Mouse (Mus musculus): ENCODE results near the gene Asphd1.
"Not testable (repeated sequence)": the region's sequence is repeated elsewhere in the genome, so short reads cannot be mapped to it uniquely, and the experiment has no call there.

The Asphd1 gene

DNA sequence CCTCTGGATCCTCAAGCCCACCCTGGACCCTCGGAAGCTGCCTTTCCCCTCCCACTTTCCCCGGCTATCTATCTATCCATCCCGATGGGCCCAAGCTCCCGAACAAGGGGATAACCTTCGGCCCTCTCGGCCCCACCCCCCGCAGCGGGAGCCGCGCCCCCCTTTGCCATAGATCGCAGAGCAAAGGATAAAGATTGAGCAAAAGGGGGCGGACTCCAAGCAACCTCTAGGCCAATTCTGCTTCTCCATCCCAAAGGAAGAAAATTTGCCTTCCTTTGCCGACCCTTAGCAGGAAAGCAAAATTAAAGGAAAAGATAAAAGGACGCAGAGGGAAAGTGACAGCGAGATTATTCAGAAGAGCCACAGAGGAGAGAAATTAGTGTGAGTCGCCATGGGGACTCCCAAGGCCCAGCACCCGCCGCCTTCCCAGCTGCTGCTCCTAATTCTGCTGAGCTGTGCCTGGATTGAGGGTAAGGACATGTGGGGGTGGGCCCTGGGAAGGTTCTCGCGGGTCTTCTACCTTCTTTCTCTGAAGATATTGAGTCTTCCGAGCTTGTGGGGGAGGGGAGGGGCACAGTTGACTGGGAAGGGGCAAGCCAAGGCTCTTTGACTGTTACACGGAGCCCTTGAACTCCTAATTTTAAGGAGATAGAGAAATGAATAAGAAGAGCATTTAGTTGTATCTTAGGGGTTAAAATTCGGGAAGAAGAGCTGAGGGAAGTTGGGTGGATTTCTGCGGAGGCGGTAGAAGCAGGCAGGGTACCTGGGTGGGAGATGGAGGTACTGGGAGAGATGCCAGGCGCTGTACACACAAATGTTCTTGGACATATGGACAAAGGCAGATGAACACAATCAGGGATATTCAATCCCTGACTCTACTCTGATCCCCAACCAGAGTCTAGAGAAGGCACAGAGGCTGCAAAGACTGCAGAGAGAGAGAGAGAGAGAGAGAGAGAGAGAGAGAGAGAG, 1.5 kb upstream of the Asphd1 start:
- no peak for DNase-seq (ENCODE audit: low spot score)

DNA sequence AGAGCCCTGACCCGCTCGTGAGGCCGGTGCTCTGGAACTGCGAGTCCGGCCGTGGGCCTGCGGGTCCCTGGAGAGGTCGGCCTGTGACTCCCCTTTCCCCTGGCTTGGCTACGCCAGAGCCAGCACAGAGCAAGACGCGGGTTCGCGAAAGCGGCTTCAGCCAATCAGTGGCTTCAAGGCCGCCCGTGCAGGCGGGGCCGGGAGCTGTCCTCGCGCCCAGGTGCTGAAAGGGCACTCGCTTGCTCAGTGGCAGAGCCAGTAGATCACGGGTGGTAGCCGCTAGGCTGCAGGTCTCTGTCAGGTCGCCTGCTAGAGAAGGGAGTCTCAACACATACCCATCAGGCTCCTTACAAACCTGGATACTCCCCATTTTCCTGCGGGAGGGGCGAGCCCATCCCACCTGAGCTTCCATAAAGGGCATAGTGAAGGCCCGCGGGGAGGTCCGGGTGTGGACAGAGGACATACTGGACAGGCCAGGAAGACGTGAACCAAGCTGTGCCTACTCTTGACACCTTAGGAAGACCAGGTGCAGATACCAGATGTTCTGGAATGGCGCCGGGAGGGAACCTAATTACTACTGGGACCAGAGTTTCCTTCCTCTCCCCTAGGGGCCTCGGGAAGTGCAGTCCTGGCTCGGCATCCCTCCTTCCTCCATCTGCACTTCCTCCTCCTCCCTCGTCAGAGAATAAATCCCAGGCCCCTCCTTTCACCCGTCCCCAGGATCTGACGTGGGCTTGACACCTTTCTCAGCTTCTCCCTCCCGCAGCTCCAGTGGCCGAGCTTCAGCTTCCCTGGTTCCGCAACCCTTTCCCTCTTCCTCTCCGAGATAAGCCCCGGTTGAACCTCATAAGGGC, 638 bp upstream of the Asphd1 start, which contains the start of gene Sez6l2:
Sez6l2 (plus strand) TSS at position 771 of the 854 bp plus-strand sequence.
- DNase-seq (ENCODE audit: low spot score), result peak; percentile 89

DNA sequence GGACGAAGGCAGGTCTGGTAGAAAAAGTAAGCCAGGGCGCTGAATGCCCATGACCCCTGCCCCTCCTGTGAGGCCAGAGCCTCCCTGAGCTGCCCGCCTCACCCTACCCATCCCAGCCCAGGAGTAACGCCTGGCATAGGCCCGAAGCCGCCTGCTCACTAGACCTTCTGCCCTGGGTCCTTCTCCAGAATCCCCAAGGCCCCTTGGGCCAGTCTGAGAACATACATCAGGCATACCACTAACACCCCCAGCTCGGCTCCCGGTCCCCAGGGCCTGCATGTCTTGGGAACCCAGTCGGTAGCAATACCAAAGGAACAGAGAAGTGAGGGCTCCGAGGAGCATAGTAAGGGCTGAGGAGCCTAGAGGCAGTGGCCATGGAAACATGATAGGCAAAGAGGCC, 756 bp downstream of the Asphd1 start:
- no peak for DNase-seq (ENCODE audit: low spot score)

DNA sequence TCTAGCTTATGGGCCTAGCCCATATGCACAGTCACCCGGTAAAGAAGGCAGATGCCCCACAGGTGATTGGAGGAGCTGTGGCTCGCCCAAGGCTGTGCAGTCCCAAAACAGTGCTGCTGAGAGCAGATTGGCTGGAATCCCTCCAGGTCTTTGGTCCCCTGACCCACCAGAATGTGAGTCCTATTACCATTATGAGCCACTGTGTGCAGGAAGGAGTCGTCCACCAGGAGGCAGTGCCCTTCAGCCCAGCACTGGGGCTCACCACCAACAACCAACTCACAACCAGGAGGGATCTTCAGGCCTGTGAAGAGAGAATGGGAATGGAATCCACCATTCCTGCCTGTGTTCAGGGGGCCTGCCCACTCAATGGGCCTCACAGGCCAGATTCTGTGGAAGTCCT, 2.9 kb downstream of the Asphd1 start:
- DNase-seq (ENCODE audit: low spot score), result no peak

DNA sequence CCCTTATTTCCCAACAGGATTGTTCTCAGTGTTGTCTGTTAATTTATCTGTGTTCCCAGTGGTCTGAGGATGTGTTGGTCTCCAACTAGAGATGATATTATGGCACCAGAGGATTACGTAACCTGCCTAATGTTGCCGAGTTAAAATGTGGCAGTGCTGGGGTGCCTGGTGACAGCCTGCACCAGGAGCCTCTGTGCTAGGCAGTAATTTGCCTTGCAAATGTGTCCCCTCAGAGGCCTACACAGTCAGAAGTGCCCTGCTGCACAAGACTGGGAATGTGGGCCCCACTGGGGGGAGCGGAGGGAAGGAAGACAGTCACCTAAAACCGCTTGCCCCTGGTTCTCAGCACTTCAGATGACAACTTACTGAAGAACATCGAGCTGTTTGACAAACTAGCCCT, 7.6 kb downstream of the Asphd1 start:
- DNase-seq (ENCODE audit: low spot score), result no peak

DNA sequence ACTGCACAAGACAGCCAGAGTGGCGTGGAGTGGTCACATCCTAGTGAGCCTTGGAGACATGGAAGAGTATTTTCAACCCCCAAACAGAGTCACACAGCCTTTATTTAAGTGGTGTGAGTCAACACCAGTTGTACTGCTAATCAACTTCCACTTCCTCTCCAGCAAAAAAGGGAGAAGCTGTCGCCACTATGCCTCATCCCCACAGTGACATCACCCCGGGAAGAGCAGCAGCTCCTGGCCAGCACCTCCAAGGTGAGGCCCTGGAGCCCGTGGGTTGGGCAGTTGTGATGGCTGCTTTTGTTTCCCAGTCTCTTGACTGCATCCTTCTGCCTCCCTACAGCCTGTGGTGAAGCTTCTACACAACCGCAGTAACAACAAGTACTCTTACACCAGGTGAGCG, 8.2 kb downstream of the Asphd1 start:
- no peak for DNase-seq (ENCODE audit: low spot score)

DNA sequence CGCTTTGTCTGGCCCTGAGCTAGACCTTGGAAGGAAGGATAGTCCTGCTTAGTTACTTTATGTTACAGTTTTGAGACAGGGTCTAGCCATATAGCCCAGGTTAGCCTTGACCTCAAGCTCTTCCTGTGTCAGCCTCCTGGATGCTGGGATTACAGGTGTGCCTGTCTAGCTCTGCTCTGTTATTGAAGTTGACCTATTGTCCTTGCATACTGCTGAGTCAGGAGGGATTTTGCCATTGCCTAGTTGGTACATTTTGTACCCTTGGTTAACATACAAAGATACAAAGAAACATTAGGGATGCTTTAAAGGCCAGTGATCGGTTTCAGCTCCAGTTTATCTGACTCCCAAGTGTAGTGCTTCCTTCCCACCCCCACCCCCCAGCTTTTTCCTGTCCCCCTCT, 16.7 kb downstream of the Asphd1 start:
- DNase-seq (ENCODE audit: low spot score), result no peak

DNA sequence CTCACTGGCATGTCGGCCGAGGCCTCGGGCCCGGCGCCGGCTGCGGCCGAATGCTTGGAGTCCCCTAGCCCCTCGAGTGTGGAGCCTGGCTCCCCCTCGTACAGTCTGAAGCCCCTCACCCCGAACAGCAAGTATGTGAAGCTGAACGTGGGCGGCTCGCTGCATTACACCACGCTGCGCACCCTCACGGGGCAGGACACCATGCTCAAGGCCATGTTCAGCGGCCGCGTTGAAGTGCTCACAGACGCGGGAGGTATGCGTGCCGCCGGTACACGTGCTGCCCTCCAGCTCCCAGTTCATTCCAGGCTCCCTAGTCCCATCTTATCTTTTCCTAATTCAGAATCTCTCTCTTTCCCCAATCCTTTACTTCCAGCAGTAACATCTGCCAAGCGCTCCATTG, 20.3 kb downstream of the Asphd1 start:
- no peak for DNase-seq (ENCODE audit: low spot score)

DNA sequence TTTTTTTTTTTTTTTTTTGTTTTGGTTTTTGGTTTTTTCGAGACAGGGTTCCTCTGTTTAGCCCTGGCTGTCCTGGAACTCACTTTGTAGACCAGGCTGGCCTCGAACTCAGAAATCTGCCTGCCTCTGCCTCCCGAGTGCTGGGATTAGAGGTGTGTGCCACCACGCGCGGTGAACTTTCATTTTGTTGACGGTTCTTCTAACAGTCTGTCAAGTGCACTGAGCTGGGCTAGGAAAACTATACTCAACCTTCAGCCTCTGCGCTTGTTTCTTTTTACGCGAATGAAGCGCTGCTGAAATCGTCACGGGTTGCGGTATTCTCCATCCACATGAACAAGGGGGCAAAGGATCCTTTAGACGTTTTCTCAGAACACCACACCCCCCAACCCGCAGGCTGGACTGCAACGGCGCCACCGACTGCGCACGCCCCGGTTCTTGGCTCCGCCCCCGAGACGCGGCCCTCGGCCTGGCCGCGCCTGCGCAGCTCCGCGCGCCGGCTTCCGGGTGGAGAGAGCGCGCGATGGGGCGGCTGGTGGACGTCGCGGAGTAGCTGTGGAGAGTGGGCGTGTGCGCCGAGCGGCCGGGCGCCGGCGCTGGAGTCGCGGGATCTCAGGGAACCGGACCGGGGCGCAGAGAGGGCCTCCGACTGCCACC, 20.9 kb downstream of the Asphd1 start, which contains the start of gene Kctd13:
Kctd13 (plus strand) TSS at position 496 of the 654 bp plus-strand sequence.
- DNase-seq (ENCODE audit: low spot score), result peak; percentile 92

DNA sequence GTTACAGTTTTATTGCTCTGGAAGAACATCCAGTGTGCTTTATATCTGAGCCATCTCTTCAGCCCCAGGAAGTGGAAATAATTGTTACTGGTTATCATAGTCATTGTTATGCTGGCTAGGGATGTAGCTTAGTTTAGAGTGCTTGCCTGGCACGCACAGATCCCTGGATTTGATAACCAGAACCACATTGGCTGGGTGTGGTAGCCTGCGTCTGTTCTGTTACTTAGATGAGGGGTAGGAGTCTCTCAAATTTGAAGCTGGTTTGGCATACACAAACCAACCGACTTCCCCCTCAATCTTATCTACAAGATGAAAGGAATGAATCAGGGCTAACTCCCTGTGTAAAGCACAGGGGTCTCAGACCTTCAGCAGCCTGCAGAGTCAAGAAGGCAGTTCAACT, 23.1 kb downstream of the Asphd1 start:
- no peak for DNase-seq (ENCODE audit: low spot score)

DNA sequence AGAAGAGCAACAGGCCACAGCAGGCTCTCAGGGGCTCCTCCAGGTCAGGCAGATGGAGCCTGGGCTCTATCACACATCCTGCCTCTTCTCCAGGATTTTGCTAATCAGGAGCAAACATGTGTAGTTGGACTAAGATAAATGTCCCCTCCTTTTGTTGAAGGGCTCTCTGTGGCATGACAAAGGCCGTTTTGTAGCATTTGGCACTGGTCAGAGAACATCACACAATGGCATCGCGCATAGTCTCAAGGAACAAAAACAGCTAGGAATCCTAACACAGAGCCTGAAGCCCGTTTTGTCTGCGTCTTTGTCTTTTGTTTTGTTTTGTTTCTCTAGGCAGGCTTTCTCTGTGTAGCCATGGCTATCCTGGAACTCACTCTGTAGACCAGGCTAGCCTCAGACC, 25.4 kb downstream of the Asphd1 start:
- no peak for DNase-seq (ENCODE audit: low spot score)

DNA sequence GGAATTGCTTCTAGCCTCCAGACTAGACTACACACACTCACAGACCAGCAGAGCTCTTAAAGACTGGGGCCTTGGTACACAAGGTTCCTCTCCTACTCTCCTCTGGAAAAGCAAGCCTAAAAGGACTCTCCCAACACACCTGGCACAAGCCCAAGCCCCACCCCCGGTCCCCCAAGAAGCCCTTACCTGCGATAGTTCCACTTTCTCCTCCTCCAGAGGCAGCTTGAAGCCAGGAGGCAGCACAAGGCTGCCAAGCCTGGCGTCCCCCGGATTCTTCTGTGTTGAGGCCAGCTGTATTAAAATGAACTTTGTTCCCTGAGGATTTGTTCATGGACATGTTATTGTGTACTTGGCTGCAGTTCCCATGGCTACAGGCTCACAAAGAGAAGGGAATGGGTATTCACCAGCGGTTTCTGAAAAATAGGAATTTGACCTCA, 26.7 kb downstream of the Asphd1 start, which contains the start of gene Tmem219:
Tmem219 (minus strand) TSS at position 294 of the 437 bp plus-strand sequence.
- DNase-seq (ENCODE audit: low spot score), result peak; percentile 71

DNA sequence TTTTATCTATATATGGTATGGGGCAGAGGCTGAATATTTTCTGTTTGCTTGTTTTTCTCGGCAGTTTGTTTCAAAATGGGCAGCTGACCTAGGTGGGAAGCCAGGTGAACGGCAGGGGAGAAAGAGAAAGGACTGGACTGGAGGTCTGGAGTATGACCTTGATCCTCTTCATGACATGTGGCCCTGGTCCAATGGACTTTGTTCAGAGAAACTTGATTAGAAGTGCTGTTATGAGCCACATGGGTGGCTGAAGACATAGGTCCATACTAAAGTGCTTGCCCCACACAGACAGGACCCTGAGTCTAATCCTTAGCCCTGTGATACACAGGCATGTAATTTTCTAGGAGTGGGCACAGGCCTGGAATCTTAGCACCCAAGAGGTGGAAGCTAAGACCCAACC, 27.8 kb downstream of the Asphd1 start:
- DNase-seq (ENCODE audit: low spot score), result peak; percentile 14

DNA sequence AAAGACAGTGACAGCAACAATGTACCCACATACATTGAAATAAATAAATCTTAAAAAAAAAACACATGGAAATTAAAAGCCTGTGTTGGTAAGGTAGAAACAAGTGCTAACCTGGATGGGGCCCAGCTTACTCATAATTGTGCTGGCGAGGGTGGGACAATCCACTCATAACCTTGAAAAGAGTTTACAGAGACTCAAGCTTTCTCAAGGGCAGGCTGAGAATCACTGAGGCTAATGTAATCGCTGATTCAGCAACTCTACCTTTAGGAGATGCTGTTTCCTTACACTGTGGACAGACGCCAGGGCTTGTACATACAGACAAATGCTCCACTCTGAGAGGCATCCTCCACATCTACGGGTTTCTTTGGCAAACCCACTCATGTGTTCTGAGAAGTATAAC, 29.4 kb downstream of the Asphd1 start:
- DNase-seq (ENCODE audit: low spot score), result no peak

DNA sequence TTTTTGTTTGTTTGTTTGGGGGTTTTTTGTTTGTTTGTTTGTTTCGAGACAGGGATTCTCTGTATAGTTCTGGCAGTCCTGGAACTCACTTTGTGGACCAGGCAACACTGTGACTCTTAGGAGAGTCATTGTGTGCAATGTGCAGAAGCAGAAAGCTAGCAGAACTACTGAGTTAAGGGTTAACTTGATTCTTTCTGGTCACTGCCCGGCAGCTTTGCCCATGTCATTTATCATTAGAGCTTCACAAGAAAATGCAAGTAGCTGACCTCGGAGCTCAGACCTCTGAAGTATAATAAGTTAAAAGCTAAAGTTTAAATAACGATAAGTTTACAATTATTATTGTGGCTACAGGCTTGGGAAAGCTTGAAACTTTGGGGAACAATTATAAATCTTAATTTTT, 31.0 kb downstream of the Asphd1 start:
- DNase-seq (ENCODE audit: low spot score), result not testable (repeated sequence)

DNA sequence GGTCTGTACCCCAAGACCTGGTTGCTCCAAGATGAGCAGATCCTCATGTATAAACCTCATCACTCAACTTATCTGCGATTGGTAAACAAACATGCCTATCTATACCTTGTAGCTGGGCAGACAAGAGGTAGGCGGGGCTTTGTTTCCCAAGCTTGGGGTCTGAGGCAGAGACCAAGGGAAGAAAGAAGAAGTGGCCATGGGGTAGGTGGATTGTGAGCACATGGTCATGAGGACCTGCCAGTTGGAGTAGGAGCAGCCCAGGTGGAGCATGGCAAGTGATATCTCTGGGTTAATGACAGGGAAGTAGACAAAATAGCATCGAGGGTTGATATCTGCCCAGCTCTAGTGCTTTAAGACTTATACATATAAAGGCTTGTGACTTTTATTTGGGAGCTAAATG, 34.5 kb downstream of the Asphd1 start:
- DNase-seq (ENCODE audit: low spot score), result no peak

DNA sequence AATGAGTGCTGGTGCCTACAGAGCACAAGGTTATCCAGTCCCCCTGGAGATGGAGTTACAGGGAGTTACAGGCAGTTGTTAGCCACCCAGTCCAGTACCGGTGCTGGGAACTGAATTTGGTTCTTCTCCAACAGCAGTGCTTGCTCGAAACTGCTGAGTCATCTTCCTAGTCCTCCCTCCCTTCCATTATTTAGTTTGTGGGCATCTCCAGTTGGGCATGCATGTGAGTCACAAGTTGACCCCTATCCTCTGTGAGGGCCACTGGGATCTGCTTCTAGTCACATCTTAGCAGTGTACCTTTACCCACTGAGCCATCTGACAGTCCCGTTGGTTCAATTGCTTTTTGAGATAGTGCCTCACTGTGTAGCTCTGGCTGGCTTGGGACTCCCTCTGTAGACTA, 43.8 kb downstream of the Asphd1 start:
- no peak for DNase-seq (ENCODE audit: low spot score)

DNA sequence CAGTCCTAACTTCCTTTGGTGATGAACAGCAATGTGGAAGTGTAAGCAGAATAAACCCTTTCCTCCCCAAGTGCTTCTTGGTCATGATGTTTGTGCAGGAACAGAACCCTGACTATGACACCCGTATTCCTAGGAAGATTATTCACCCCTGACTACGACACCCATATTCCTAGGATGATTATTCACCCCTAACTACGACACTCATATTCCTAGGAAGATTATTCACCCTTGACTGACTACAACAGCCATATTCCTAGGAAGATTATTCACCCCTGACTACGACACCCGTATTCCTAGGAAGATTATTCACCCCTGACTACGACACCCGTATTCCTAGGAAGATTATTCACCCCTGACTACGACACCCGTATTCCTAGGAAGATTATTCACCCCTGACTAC, 49.6 kb downstream of the Asphd1 start:
- not testable (repeated sequence) for DNase-seq (ENCODE audit: low spot score)

DNA sequence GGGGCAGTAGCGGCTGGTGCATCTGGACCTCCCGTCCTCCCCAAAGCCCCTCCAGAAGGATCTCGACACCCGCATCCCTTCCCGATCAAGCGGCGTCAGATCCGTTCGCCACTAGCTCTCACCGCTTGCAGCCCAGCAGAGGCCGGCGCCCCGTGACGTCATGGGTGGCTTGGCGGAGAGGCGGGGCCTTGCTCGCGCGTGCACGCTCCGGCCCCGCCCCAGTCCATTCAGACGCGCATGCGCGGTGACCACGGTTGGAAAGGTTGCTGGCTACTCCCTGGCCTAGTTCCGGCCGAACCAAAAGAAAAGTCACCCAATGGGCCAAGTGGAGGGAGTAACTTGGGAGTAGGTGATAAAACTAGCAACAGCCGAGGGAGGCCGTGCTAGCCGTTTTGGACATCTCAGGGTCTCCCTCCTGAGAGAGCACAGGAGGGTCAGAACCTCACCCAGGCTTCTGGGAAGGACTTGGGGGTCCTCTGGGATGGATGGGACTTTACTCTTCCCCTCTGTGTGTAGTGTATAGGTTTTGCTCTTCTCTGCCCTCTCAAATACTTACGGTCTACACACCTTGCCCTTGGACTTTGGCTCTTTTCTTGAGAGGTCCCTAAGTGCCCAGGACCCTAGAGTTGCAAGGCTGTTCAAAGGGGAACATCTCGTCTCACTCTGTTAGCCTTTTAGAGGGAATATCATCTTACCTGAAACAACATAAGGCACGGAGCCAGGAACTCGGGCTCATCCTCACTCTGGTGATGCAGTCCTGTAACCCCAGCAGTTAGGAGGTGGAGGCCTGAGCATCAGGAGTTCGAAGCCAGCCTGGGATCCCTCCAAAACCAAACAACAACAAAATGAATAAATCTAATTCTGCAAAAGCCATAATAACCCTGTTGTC, 51.0 kb downstream of the Asphd1 start:
- DNase-seq (ENCODE audit: low spot score), result peak; percentile 91

DNA sequence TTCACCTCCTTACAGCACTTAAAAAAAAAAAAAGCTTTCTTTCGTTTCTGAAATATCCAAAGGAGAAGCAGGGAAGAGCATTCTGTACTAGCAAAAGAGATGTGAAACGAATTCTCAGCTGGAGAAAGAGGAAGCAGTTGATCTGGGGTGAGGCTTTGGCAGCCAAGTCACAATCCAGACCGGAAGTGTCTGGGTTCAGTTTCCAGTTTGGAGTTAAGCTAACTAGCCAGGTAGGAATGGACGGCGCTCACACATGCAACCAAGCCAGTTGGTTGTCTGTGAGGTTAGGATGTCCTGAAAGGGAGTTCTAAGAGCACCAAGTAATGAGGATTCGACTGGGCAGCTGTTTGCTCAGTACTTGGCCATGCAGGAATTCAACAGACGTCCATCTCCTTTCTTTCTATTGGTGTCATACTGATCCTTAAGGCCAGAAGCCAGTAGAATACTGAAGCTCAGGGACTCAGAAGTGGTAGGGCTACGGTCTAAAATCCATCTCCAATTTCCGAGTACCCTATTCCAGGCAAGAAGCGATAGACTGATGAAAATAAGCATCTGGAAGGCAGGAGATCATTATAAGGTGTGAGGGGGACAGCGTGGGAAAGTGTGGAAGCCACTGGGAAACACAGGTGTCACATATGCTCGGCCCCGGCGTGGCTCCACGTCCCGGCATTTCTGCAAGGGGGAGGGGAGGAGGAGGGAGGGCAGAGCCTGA, 51.8 kb downstream of the Asphd1 start:
- no peak for DNase-seq (ENCODE audit: low spot score)

Measured in yolk sac, embryonic 10.5 days (tissue).